Mouse (Mus musculus): Measurements from ENCODE around the gene Anapc15-ps. TPM values are rescaled to one million over a fixed set of nuclear protein-coding genes. Genes with fewer than 3 reads are reported as not detected.

The Anapc15-ps gene
- polyA plus RNA-seq, 1 experiment, result not detected

DNA sequence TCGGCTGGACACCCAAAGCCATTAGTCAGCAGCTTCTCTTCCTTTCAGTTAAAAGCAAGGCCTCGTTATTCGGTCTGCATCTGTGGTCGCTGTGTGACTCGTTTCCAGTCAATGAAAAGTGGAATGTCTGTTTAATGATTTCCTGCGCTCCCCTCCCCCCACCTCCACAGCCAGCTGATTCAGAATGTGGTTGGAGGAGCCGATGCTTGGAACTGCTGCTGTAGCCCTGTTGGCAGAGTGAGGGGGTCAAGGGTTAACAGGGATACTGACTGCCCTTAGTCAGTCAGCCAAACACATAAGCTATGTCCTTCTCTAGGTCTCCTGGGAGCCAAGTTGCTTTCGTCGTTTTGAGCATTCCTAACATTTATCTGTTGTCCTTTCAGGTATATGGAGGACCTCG, 9.7 kb upstream of the Anapc15-ps start:
- no peaks in the 10 kb centered on the region for H3K36me3 ChIP-seq (ENCODE audit: control insufficient read depth, insufficient read depth, low read length)
- no peak overlapping the region for H3K4me3 ChIP-seq (ENCODE audit: control insufficient read depth, low read depth, low read length)
- H3K27me3 ChIP-seq (ENCODE audit: control insufficient read depth, insufficient read depth, low read length), result no peaks in the 10 kb centered on the region
- TF ChIP-seq CTCF (IDR thresholded peaks at IDR 0.05; ENCODE audit: control insufficient read depth, insufficient read depth, insufficient replicate concordance, low read depth, low read length) (no peak), POLR2A (IDR thresholded peaks at IDR 0.05; ENCODE audit: control insufficient read depth, low read depth, low read length) (no peak)
- H3K27ac ChIP-seq (ENCODE audit: control insufficient read depth, insufficient read depth, low read depth, low read length), result no peak overlapping the region
- H3K4me1 ChIP-seq (ENCODE audit: control insufficient read depth, insufficient read depth, low read length), result peaks cover 12% of the 10 kb centered on the region

DNA sequence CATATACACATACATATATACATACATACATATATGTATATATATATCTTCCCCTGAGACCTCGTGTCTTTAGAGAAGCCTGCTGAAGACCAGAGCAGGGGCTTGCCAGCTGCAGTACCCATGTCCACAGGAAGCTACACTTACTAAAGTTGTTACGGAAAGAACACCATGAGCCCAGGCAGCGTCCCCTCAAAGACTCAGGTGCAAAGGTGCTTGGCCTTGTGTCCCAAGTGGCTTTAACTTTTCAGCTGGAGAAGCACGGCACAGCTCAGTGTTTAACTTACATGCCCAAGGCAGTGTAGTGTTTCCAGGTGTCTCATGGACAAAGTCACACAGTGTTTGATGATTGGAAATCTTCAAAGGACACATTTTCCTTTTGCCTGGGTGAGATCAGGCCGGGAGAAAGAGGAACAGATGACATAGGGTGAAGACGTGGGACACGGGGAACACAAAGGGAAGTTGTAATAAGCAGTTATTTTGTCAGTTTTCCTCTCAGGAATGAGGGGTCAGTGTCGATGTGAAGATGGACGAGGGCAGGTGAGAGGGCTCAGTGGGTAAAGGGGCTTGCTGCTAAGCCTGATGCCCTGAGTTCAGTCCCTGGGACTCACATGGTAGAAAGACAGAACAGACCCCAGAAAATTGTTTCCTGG, 9.0 kb upstream of the Anapc15-ps start:
- H3K27ac ChIP-seq (ENCODE audit: control insufficient read depth, insufficient read depth, low read depth, low read length), result no peak overlapping the region
- H3K27me3 ChIP-seq (ENCODE audit: control insufficient read depth, insufficient read depth, low read length), result no peaks in the 10 kb centered on the region
- H3K36me3 ChIP-seq (ENCODE audit: control insufficient read depth, insufficient read depth, low read length), result no peaks in the 10 kb centered on the region
- H3K4me1 ChIP-seq (ENCODE audit: control insufficient read depth, insufficient read depth, low read length), result peaks cover 17% of the 10 kb centered on the region
- TF ChIP-seq POLR2A (IDR thresholded peaks at IDR 0.05; ENCODE audit: control insufficient read depth, low read depth, low read length), result no peak
- TF ChIP-seq CTCF (IDR thresholded peaks at IDR 0.05; ENCODE audit: control insufficient read depth, insufficient read depth, insufficient replicate concordance, low read depth, low read length), result no peak
- H3K4me3 ChIP-seq (ENCODE audit: control insufficient read depth, low read depth, low read length), result no peak overlapping the region

DNA sequence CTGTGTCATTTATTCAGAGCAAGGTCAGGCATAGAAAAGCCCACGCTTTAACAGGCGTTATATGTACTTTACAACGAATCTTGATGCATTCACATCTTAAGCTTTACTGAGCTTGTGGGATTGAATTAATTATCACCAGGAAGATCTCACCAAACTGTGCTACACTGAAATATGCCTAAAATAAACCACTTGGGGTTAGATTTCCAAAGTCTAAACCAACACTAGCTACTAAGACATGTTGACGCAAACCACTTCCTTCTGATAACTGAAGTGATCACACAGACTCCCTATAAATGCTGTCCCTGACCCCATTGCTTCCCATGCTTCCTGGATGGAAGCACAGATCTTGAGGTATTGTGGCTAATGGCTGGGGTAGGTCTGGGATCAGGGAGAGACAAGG, 8.2 kb upstream of the Anapc15-ps start:
- peaks cover 19% of the 10 kb centered on the region for H3K4me1 ChIP-seq (ENCODE audit: control insufficient read depth, insufficient read depth, low read length)
- no peak for TF ChIP-seq POLR2A (IDR thresholded peaks at IDR 0.05; ENCODE audit: control insufficient read depth, low read depth, low read length)
- TF ChIP-seq CTCF (IDR thresholded peaks at IDR 0.05; ENCODE audit: control insufficient read depth, insufficient read depth, insufficient replicate concordance, low read depth, low read length), result no peak
- no peaks in the 10 kb centered on the region for H3K27me3 ChIP-seq (ENCODE audit: control insufficient read depth, insufficient read depth, low read length)
- H3K27ac ChIP-seq (ENCODE audit: control insufficient read depth, insufficient read depth, low read depth, low read length), result no peak overlapping the region
- no peak overlapping the region for H3K4me3 ChIP-seq (ENCODE audit: control insufficient read depth, low read depth, low read length)
- H3K36me3 ChIP-seq (ENCODE audit: control insufficient read depth, insufficient read depth, low read length), result no peaks in the 10 kb centered on the region

GRCm38 (mm10) chr10:95681058-95681440, 7.8 kb upstream of the Anapc15-ps start:
- Histone ChIP-seq H3K4me3 (ENCODE audit: control insufficient read depth, low read depth, low read length) (peak overlapping the region; percentile 52), H3K36me3 (ENCODE audit: control insufficient read depth, insufficient read depth, low read length) (no peaks in the 10 kb centered on the region), H3K27ac (ENCODE audit: control insufficient read depth, insufficient read depth, low read depth, low read length) (no peak overlapping the region), H3K4me1 (ENCODE audit: control insufficient read depth, insufficient read depth, low read length) (peaks cover 19% of the 10 kb centered on the region), H3K27me3 (ENCODE audit: control insufficient read depth, insufficient read depth, low read length) (no peaks in the 10 kb centered on the region)
- TF ChIP-seq CTCF (IDR thresholded peaks at IDR 0.05; ENCODE audit: control insufficient read depth, insufficient read depth, insufficient replicate concordance, low read depth, low read length) (no peak), POLR2A (IDR thresholded peaks at IDR 0.05; ENCODE audit: control insufficient read depth, low read depth, low read length) (no peak)

- H3K36me3 ChIP-seq (ENCODE audit: control insufficient read depth, insufficient read depth, low read length), result no peaks in the 10 kb centered on the region
- TF ChIP-seq CTCF (IDR thresholded peaks at IDR 0.05; ENCODE audit: control insufficient read depth, insufficient read depth, insufficient replicate concordance, low read depth, low read length) (no peak), POLR2A (IDR thresholded peaks at IDR 0.05; ENCODE audit: control insufficient read depth, low read depth, low read length) (no peak)
- no peak overlapping the region; the same call in 1 of the 2 replicates for H3K27ac ChIP-seq (ENCODE audit: control insufficient read depth, insufficient read depth, low read depth, low read length)
- no peaks in the 10 kb centered on the region for H3K27me3 ChIP-seq (ENCODE audit: control insufficient read depth, insufficient read depth, low read length)
- H3K4me3 ChIP-seq (ENCODE audit: control insufficient read depth, low read depth, low read length), result peak overlapping the region; percentile 52
- H3K4me1 ChIP-seq (ENCODE audit: control insufficient read depth, insufficient read depth, low read length), result peaks cover 19% of the 10 kb centered on the region
Observed at GRCm38 (mm10) chr10:95680153-95681057, 7.2 kb upstream of the Anapc15-ps start.

DNA sequence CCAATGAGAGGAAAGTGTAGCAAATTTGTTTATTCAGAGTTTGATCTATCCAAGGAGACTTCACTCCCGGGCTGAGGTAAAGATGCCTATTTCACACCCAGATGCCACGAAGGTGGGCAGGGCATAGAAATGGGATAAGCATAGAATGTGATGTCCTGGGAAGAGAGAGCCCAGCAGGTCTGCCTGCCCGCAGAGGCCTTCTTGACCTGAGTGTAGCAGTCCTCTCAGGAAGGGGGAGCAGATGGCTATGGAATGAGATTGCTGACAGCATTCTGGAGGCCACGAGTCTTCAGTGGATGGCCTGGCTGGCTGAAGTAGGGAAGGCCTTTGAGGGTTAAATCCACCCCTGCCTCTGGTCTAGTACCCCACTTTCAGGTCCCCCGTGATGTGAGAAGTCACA, 5.9 kb upstream of the Anapc15-ps start:
- Histone ChIP-seq H3K4me1 (ENCODE audit: control insufficient read depth, insufficient read depth, low read length) (peaks cover 19% of the 10 kb centered on the region), H3K4me3 (ENCODE audit: control insufficient read depth, low read depth, low read length) (no peak overlapping the region), H3K27me3 (ENCODE audit: control insufficient read depth, insufficient read depth, low read length) (no peaks in the 10 kb centered on the region), H3K36me3 (ENCODE audit: control insufficient read depth, insufficient read depth, low read length) (no peaks in the 10 kb centered on the region), H3K27ac (ENCODE audit: control insufficient read depth, insufficient read depth, low read depth, low read length) (no peak overlapping the region)
- TF ChIP-seq POLR2A (IDR thresholded peaks at IDR 0.05; ENCODE audit: control insufficient read depth, low read depth, low read length) (no peak), CTCF (IDR thresholded peaks at IDR 0.05; ENCODE audit: control insufficient read depth, insufficient read depth, insufficient replicate concordance, low read depth, low read length) (no peak)

DNA sequence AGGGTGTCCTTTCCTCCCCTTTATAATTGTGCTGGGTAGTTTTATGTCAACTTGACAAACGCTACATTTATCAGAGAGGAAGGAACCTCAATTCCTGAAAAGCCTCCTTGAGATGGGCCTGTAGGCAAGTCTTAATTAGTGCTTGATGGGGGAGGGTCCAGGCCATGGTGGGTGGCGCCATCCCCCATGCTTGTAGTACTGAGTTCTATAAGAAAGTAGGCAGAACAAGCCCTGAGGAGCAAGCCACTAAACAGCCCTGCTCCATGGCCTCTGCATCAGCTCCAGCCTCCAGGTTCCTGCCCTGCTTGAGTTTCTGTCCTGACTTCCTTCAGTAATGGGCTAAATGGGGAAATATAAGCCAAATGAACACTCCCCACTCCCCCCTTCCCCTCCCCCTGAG, 5.4 kb upstream of the Anapc15-ps start:
- peaks cover 19% of the 10 kb centered on the region for H3K4me1 ChIP-seq (ENCODE audit: control insufficient read depth, insufficient read depth, low read length)
- no peak for TF ChIP-seq POLR2A (IDR thresholded peaks at IDR 0.05; ENCODE audit: control insufficient read depth, low read depth, low read length)
- no peak for TF ChIP-seq CTCF (IDR thresholded peaks at IDR 0.05; ENCODE audit: control insufficient read depth, insufficient read depth, insufficient replicate concordance, low read depth, low read length)
- H3K27me3 ChIP-seq (ENCODE audit: control insufficient read depth, insufficient read depth, low read length), result no peaks in the 10 kb centered on the region
- H3K27ac ChIP-seq (ENCODE audit: control insufficient read depth, insufficient read depth, low read depth, low read length), result no peak overlapping the region; the same call in 1 of the 2 replicates
- no peak overlapping the region for H3K4me3 ChIP-seq (ENCODE audit: control insufficient read depth, low read depth, low read length)
- H3K36me3 ChIP-seq (ENCODE audit: control insufficient read depth, insufficient read depth, low read length), result no peaks in the 10 kb centered on the region
